Mouse (Mus musculus): Measurements from ENCODE around the gene Cep170b.

Cep170b gene

DNA sequence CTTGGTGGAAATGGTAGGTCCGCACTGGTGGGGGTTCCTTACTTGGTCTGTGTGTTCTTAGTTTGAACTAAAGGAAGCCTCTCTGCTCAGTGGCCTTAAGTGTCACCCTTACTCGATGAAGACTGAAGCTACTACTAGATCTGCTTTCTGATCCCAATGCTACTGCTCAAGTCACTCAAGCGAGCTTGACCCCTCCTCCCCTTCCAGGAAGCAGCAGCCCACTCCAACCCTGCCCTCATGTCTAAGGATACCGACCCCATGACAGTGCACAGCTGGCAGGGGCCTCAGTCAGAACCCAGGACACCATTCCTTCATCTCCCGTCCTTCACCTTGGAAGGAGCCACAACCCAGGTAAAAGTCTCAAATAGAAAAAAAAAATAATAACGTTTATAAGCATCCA, at the start of gene Cep170b:
Cep170b (plus strand) TSS at position 240 of the 400 bp plus-strand sequence.
- DNase-seq (ENCODE audit: low spot score), result no peak

DNA sequence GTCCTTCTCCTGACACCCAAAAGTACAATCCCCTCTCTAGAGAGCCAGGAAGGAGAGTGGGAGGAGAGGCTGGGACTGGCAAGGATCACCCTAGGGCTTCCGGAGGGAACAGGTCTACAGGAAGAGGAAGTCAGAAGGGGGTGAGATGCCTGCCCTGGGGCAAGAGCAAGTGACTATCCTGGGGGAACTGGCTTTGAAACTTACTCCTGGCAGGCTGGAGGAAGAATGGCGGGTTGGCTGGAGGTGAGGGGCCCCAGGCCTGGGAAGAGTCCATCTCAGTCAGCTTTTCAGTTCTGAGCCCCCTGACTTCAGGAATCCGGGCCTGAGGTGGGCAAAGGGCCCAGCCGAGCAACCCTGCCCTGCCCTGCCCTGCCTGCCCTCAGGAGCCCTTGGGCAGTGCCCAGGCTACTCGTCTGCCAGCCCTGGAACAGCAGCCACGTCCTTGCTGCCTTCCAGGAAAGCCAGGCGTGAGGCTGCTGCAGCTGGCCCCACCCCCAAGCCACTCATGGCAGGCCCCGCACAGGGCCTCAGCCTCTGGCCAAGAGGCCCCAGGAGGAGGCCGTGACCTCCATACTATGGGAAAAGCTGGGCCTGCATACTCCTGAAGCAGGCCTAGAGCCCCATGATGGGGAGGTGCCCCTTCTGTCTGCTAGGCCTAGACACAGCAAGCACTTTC, 49.4 kb upstream of the Cep170b start:
- no peak for DNase-seq (ENCODE audit: low spot score)

DNA sequence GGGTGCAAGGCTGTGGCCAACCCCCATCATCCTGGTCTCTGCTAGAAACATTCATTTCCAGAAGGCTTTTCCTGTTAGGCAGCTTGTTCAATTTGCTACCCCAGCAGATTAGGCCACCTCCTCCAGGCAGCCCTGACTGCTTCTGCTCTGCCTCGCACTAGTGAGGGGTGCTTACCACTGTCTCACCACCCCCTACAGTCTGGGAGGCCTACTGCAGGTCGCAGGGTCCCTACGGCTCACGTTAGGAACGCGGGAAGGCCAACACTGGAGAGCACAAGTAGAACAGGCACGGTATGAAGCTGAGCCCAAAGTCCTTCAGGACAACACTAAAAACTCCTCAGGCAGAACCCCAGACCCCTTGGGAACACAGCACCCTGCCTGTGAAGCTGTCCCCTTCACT, 48.4 kb upstream of the Cep170b start:
- no peak for DNase-seq (ENCODE audit: low spot score)

GRCm38 (mm10) chr12:112672744-112673575, 47.3 kb upstream of the Cep170b start:
- no peak for DNase-seq (ENCODE audit: low spot score)

- no peak for DNase-seq (ENCODE audit: low spot score)
These were observed 46.6 kb upstream of the Cep170b start for GRCm38 (mm10) chr12:112673576-112674091.

DNA sequence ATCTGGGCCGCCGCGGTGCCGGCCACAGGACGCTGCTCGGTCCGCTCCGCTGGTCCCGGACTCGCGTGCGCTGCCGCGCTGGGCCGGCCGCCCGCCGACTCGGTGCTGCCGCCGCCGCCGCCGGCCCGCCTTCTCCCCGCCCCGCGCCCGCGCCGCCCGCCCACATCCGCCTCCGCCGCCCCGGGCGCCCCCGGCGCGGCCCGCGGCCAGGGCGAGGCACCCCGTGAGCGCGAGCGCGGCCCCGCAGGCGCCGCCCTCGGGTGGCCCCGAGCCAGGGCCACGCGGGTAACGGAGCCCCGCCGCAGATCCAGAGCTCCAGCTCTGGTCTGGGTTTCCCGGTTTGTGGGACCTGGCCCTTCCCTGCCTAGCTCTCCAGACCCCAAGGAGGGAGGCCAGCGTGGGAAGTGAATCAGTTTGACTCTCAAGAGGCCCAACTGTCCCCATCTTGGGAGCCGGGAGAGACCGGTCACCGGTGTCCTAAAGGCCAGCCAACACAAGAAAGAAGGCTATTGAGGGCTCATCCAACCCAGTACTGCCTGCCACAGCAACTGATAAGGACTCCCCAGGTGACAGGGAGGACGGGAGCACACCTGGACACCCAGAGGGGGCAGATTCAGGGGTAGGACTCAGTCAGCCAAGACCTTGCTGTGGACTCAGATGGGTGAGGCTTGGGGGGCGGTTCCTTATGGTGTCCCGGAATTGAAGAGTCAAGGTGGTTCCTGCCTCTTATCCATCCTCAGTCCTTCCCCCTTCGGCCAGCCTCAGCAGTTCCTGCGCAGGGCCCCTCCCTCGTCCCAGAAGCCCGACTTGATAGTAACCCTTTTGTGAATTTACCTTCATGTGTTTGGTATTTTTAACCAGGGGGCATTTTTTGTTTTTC, 45.9 kb upstream of the Cep170b start, which contains the start of gene Akt1:
Akt1 (minus strand) TSS at position 753 of the 880 bp plus-strand sequence.
- DNase-seq (ENCODE audit: low spot score), result no peak

GRCm38 (mm10) chr12:112675245-112676035, 44.8 kb upstream of the Cep170b start:
- no peak for DNase-seq (ENCODE audit: low spot score)

DNA sequence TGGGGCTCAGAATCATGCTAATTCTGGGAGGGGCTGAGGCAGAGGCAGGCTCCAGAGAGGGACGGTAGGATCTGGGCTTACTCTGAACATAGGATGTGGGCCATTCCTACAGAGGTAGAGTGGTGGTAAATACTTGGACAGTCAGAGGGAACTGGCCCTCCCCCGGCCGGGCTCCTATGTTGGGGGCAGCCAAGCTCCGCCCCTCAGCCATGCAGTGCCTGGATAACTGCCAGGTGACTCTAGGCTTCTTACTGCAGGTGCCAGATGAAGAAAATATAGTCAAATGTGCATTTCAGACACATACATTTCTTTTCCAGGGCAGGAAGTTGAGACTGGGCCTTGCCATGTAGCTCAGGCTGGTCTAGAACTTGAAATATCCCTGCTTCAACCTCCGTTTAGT, 43.2 kb upstream of the Cep170b start:
- no peak for DNase-seq (ENCODE audit: low spot score)

DNA sequence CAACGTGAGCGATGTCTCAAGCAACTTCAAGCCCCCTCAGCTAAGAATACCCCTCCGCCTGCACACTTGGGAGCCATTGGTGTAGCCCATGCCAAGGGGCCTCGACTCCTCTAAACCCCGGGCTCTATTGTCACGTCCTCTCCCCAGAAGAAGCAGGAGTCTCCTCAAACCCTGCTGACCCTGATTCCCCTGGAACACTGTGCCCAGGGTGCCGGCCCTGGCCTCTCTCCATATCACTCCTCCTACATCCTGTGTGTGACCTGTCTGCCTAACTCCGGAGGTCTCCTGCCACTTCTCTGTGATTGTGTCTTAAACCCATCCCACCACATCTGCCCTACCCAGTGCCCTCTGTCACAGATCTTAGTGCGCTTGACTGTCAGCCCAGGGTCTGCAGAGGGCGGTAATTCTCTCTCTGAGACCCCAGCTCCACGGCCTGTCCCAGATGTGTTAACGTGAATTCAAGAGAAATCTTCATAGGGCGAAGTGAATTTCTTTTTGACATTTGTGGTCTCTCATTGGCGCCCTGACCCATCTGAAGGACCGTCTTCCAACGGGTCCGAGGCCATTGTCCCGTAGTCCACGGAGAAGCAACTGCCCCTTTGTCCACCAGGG, 42.2 kb upstream of the Cep170b start:
- no peak for DNase-seq (ENCODE audit: low spot score)

GRCm38 (mm10) chr12:112678555-112679026, 41.7 kb upstream of the Cep170b start, which contains the start of gene Zbtb42:
Zbtb42 (plus strand) TSS chr12:112678828.
- no peak for DNase-seq (ENCODE audit: low spot score)

GRCm38 (mm10) chr12:112679027-112679996, 40.9 kb upstream of the Cep170b start:
- no peak for DNase-seq (ENCODE audit: low spot score)

DNA sequence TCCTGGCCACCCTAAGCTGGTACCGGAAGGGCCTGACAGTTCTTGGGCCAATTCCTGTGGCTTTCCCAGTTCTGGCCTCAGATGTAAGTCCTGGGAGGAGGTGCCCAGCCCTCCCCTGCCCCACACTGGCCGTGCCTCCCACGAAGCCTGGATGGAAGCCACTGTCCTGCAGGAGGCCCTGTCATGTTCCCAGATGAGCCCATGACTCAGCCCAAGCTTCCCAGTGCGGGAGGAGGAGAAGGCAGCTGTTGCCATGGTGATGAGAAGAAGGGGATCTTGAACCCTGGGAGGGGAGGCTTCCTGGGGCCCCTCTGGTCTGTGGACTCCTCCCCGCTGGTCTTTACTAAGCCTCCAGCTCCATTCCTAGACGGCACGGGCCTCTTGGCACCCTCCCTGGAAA, 36.9 kb upstream of the Cep170b start:
- no peak for DNase-seq (ENCODE audit: low spot score)

GRCm38 (mm10) chr12:112688458-112688857, 31.8 kb upstream of the Cep170b start:
- DNase-seq (ENCODE audit: low spot score), result no peak

DNA sequence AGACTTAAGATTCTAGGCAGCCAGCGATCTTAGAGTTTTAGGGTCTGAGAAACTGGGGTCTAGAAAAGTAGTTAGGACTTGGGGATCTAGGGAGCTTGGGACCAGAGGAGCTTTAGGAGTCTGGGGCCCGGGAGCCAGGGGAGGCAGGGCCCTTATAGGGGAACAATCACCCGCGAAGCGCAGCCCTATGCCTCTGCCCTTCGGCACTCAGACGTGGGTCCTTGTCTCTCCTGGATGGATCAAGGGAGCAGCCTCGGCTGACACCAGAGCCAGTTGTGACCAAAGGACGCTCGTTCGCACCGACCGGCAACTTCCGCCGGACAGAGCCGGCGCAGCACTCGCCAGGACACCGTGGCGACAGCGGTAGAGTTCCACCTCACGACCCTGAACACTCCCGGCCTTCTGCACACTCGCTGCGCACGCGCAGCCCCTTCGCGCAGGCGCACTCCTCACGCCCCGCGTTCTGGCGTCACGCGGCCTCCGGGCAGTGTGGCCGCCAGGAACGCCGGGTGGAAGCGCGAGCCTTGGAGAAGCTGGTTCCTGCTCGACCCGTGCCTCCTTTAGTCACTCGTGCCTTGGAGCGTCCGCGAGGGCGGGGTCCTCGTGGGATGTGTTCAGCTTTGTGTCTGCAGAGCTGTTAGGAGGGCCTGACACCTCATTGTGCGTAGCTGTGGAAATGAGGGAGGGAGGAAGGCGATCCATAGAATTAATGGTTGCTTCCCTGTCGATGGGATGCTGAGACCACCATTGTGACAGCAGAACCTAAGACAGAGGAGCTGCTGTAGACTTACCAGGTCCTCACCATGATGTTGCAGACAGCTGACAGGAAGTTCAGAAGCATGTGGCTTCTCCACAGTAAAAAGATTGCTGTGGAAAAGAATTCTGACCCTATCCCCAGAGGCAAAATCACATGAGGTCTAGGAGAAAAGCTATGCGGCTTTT, 26.8 kb upstream of the Cep170b start:
- DNase-seq (ENCODE audit: low spot score), result peak; percentile 91

DNA sequence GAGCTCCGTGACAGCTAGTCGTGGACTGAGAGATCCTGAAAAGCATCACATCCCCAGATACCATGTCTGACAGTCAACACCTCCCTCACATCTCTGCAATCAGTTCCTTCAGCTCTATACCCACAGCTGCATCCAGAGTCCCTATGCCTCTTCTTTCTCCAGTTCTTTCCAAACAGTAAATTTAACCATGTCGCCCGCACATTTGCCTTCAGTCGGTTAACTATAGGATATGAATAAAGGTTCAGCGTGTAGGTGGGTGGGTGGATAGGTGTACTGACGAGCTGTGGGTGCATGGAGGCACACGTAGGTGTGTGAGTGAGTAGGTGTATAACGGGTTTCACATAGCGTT, 26.2 kb upstream of the Cep170b start:
- DNase-seq (ENCODE audit: low spot score), result no peak

GRCm38 (mm10) chr12:112696806-112697425, 23.3 kb upstream of the Cep170b start:
- DNase-seq (ENCODE audit: low spot score), result no peak

GRCm38 (mm10) chr12:112700522-112700921, 19.7 kb upstream of the Cep170b start:
- no peak for DNase-seq (ENCODE audit: low spot score)
